Mouse (Mus musculus): ENCODE results near the gene Irf2.
"Not testable (repeated sequence)": the region's sequence is repeated elsewhere in the genome, so short reads cannot be mapped to it uniquely, and the experiment has no call there.

The Irf2 gene

GRCm38 (mm10) chr8:46729671-46730070 lies 9.9 kb upstream of the Irf2 start:
- DNase-seq (ENCODE audit: low read depth): not testable (repeated sequence)

GRCm38 (mm10) chr8:46732381-46732915 lies 7.1 kb upstream of the Irf2 start:
- no peak for DNase-seq (ENCODE audit: low read depth)

GRCm38 (mm10) chr8:46733603-46734002 lies 5.9 kb upstream of the Irf2 start:
- no peak for DNase-seq (ENCODE audit: low read depth)

GRCm38 (mm10) chr8:46735505-46735904 lies 4.0 kb upstream of the Irf2 start:
- no peak for DNase-seq (ENCODE audit: low read depth)

- DNase-seq (ENCODE audit: low read depth): no peak
These were observed 3.3 kb upstream of the Irf2 start for GRCm38 (mm10) chr8:46736260-46736659.

- DNase-seq (ENCODE audit: low read depth): no peak
These were observed 2.1 kb upstream of the Irf2 start for GRCm38 (mm10) chr8:46737421-46737820.

- no peak for DNase-seq (ENCODE audit: low read depth)
These were observed 1.6 kb upstream of the Irf2 start for GRCm38 (mm10) chr8:46737907-46738306.

- DNase-seq (ENCODE audit: low read depth): no peak
These were observed 931 bp upstream of the Irf2 start for GRCm38 (mm10) chr8:46738601-46739000.

GRCm38 (mm10) chr8:46739956-46740512 lies 502 bp downstream of the Irf2 start:
- no peak for DNase-seq (ENCODE audit: low read depth)

- DNase-seq (ENCODE audit: low read depth): no peak
These were observed 1.2 kb downstream of the Irf2 start for GRCm38 (mm10) chr8:46740513-46741280.

- DNase-seq (ENCODE audit: low read depth): no peak
These were observed 1.8 kb downstream of the Irf2 start for GRCm38 (mm10) chr8:46741281-46741791.

GRCm38 (mm10) chr8:46741991-46742690 lies 2.6 kb downstream of the Irf2 start:
- no peak for DNase-seq (ENCODE audit: low read depth)

GRCm38 (mm10) chr8:46742691-46743082 lies 3.2 kb downstream of the Irf2 start:
- DNase-seq (ENCODE audit: low read depth): no peak

GRCm38 (mm10) chr8:46745464-46745863 lies 5.9 kb downstream of the Irf2 start:
- no peak for DNase-seq (ENCODE audit: low read depth)

- DNase-seq (ENCODE audit: low read depth): no peak
These were observed 7.9 kb downstream of the Irf2 start for GRCm38 (mm10) chr8:46747311-46747980.

GRCm38 (mm10) chr8:46750000-46750399 lies 10.5 kb downstream of the Irf2 start:
- DNase-seq (ENCODE audit: low read depth): no peak

- no peak for DNase-seq (ENCODE audit: low read depth)
These were observed 11.0 kb downstream of the Irf2 start for GRCm38 (mm10) chr8:46750566-46750965.

- no peak for DNase-seq (ENCODE audit: low read depth)
These were observed 11.6 kb downstream of the Irf2 start for GRCm38 (mm10) chr8:46751151-46751550.

GRCm38 (mm10) chr8:46752986-46753385 lies 13.5 kb downstream of the Irf2 start:
- no peak for DNase-seq (ENCODE audit: low read depth)

GRCm38 (mm10) chr8:46754355-46754754 lies 14.8 kb downstream of the Irf2 start:
- DNase-seq (ENCODE audit: low read depth): no peak

- DNase-seq (ENCODE audit: low read depth): no peak
These were observed 16.3 kb downstream of the Irf2 start for GRCm38 (mm10) chr8:46755731-46756333.

GRCm38 (mm10) chr8:46757613-46758012 lies 18.1 kb downstream of the Irf2 start:
- no peak for DNase-seq (ENCODE audit: low read depth)
